Mouse (Mus musculus): ENCODE measurements around the gene Pus7l. TPM values are rescaled to one million over a fixed set of nuclear protein-coding genes. Genes with fewer than 3 reads are reported as not detected.

The Pus7l gene
- total and polyA plus RNA-seq, 2 experiments from 2014 or later = 2.7 to 8.0 TPM

DNA sequence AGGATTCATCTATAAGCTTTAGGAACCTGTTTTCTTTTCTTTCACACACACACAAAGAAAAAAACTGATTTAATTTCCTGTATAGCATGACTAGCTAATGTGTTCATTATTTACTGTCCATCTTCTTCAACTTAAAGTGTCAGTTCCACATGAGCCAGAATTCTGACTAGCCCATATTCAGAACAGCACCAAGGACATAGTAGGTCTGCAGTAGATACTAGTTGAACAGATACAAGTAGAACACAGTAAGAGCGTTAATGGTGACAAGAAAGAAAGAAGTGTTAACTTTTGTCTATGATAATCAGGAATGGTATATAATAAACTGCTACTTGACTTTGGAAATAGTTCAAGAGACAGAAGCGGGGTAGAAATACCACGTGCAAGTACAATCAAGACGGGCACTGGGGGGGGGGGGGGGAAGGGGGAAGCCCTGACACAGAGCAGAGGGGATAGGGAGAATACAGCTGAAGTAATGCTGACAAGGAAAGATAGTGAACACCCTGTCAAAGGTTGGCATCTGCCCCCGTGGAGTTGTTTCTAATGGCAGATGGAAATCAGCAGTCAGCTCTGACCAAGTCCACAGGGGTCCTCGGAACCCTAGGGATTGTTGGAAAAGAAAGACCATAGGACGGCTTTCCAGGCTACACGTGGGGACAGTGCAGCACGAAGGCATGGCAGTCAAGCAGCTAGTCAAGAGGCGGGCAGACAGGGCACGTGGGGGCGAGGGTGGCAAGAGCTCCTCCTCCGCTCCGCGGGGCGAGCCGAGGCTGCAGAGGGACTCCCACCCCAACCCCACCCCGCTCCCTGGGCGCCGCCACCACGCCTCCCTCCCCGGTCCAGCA, 559 bp downstream of the Pus7l start:
- Histone ChIP-seq H3K27ac (ENCODE audit: low read depth) (peak overlapping the region; percentile 49), H3K9me3 (replicated peaks; ENCODE audit: control insufficient read depth, low read length) (no peaks in the 10 kb centered on the region), H3K4me2 (ENCODE audit: low read depth, low read length) (peak overlapping the region; percentile 74), H3K36me3 (replicated peaks; ENCODE audit: control insufficient read depth, insufficient read depth, low read length) (no peaks in the 10 kb centered on the region), H3K9ac (replicated peaks; ENCODE audit: low read depth, low read length) (peak overlapping the region; percentile 68), H3K4me3 (ENCODE audit: low read depth, low read length) (peak overlapping the region; percentile 84), H3K27me3 (ENCODE audit: control insufficient read depth, insufficient read depth, low read length) (no peaks in the 10 kb centered on the region), H3K4me1 (ENCODE audit: control insufficient read depth, insufficient read depth) (peaks cover 5% of the 10 kb centered on the region; the same call in 1 of the 2 replicates)
- TF ChIP-seq EP300 (IDR thresholded peaks at IDR 0.05; ENCODE audit: low read depth) = no peak
- no peak for TF ChIP-seq CTCF (IDR thresholded peaks at IDR 0.05; ENCODE audit: low read depth)
- ATAC-seq (ENCODE audit: insufficient read depth, low read depth) (peak; percentile 85), DNase-seq (ENCODE audit: low spot score) (no peak)
- 5% methylated on average over 20 of the region's 22 CpGs for WGBS

DNA sequence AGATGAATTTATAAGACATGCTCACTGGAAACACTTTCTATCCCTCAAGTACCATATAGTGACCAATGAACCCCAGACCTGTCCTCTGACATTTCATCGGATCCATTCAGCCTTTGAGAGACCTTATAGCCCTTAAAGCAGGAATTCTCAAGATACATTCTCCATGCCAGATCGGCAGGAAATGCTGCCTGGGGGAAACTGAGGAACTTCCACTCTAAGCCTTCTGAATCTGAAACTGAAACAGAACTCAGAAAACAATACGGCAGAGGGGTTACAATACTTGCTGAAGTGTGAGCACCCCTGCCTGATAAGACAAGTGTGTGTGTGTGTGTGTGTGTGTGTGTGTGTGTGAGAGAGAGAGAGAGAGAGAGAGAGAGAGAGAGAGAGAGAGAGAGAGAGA, 4.1 kb downstream of the Pus7l start:
- Histone ChIP-seq H3K9ac (replicated peaks; ENCODE audit: low read depth, low read length) (no peak overlapping the region), H3K4me2 (ENCODE audit: low read depth, low read length) (no peak overlapping the region), H3K9me3 (replicated peaks; ENCODE audit: control insufficient read depth, low read length) (no peaks in the 10 kb centered on the region), H3K27me3 (ENCODE audit: control insufficient read depth, insufficient read depth, low read length) (no peaks in the 10 kb centered on the region), H3K4me3 (ENCODE audit: low read depth, low read length) (no peak overlapping the region), H3K36me3 (replicated peaks; ENCODE audit: control insufficient read depth, insufficient read depth, low read length) (no peaks in the 10 kb centered on the region), H3K27ac (ENCODE audit: low read depth) (no peak overlapping the region), H3K4me1 (ENCODE audit: control insufficient read depth, insufficient read depth) (peaks cover 5% of the 10 kb centered on the region; the same call in 1 of the 2 replicates)
- 76% methylated on average over 3 of the region's 3 CpGs for WGBS
- no peak for TF ChIP-seq CTCF (IDR thresholded peaks at IDR 0.05; ENCODE audit: low read depth)
- TF ChIP-seq EP300 (IDR thresholded peaks at IDR 0.05; ENCODE audit: low read depth) = no peak
- no peak for DNase-seq (ENCODE audit: low spot score)
- no peak for ATAC-seq (ENCODE audit: insufficient read depth, low read depth)

DNA sequence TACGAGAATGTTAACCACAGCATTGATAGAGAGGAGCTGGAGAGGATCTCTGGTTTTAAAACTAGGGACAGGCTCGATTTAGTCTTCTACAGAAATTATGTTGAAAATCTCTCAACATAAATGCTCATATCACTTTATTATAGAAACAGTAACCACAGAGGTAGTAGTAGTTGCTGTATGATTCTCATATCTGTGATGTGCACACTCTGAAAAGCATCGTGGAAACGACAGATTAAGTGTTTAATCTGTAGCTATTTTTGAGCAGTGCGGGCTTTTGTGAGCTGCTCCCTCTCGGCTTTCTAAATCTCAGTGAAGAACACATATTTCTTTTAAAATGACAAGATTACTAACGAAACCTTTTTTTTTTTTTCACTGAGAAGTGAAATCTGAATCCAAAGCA, 7.8 kb downstream of the Pus7l start:
- Histone ChIP-seq H3K4me3 (ENCODE audit: low read depth, low read length) (no peak overlapping the region), H3K36me3 (replicated peaks; ENCODE audit: control insufficient read depth, insufficient read depth, low read length) (no peaks in the 10 kb centered on the region; the same call in 1 of the 2 replicates), H3K27ac (ENCODE audit: low read depth) (no peak overlapping the region), H3K27me3 (ENCODE audit: control insufficient read depth, insufficient read depth, low read length) (no peaks in the 10 kb centered on the region), H3K9ac (replicated peaks; ENCODE audit: low read depth, low read length) (no peak overlapping the region), H3K9me3 (replicated peaks; ENCODE audit: control insufficient read depth, low read length) (no peaks in the 10 kb centered on the region), H3K4me2 (ENCODE audit: low read depth, low read length) (no peak overlapping the region), H3K4me1 (ENCODE audit: control insufficient read depth, insufficient read depth) (no peaks in the 10 kb centered on the region)
- 75% methylated on average over 7 of the region's 7 CpGs for WGBS
- DNase-seq (ENCODE audit: low spot score) (no peak), ATAC-seq (ENCODE audit: insufficient read depth, low read depth) (no peak)
- TF ChIP-seq CTCF (IDR thresholded peaks at IDR 0.05; ENCODE audit: low read depth) (no peak), EP300 (IDR thresholded peaks at IDR 0.05; ENCODE audit: low read depth) (no peak)

DNA sequence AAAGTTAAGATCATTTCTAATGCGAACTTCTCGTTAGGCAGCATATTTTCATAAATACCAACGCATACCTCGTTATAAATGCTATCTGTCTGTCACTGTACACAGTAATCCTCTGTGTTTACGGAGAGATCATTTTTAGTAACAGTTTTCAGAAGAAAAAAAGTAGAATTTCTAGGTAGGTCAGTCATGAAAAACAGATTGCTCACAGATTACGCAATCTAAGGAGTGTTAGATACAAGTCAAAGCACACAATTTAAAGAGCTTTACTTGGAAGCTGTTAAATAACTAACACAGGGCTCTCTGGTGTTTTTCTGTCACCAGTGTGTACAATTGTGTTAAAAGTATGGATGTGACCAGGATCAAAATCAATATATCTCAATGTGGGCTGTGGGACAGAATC, 10.4 kb downstream of the Pus7l start:
- H3K9ac ChIP-seq (replicated peaks; ENCODE audit: low read depth, low read length) = no peak overlapping the region
- ATAC-seq (ENCODE audit: insufficient read depth, low read depth) (no peak), DNase-seq (ENCODE audit: low spot score) (no peak)
- H3K27ac ChIP-seq (ENCODE audit: low read depth) = no peak overlapping the region
- no peak for TF ChIP-seq CTCF (IDR thresholded peaks at IDR 0.05; ENCODE audit: low read depth)
- TF ChIP-seq EP300 (IDR thresholded peaks at IDR 0.05; ENCODE audit: low read depth) = no peak
- no peaks in the 10 kb centered on the region for H3K4me1 ChIP-seq (ENCODE audit: control insufficient read depth, insufficient read depth)
- no peaks in the 10 kb centered on the region for H3K9me3 ChIP-seq (replicated peaks; ENCODE audit: control insufficient read depth, low read length)
- no peaks in the 10 kb centered on the region for H3K27me3 ChIP-seq (ENCODE audit: control insufficient read depth, insufficient read depth, low read length)
- H3K36me3 ChIP-seq (replicated peaks; ENCODE audit: control insufficient read depth, insufficient read depth, low read length) = peaks cover 3% of the 10 kb centered on the region; the same call in 1 of the 2 replicates
- H3K4me2 ChIP-seq (ENCODE audit: low read depth, low read length) = no peak overlapping the region
- 89% methylated on average over 6 of the region's 6 CpGs for WGBS
- no peak overlapping the region for H3K4me3 ChIP-seq (ENCODE audit: low read depth, low read length)

DNA sequence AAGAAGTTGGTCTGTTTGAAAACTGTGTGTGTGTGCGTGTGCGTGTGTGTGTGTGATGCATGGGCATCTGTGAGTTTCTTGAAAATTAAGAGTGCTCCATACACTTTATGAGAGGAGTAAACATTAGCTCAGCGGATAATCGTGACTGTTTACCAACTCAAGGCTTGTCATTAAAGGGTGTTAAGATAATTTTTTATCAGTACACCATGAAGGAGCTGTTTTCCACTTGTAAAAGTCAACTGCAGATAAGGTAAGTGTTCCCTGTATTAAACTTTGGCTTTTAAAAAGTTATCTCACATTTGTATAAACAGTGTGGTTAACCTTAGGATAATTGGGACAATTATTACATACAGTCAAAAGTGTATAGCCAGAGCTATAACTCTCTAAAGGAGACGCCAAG, 11.0 kb downstream of the Pus7l start:
- H3K27ac ChIP-seq (ENCODE audit: low read depth) = no peak overlapping the region
- TF ChIP-seq EP300 (IDR thresholded peaks at IDR 0.05; ENCODE audit: low read depth) (no peak), CTCF (IDR thresholded peaks at IDR 0.05; ENCODE audit: low read depth) (no peak)
- no peak for ATAC-seq (ENCODE audit: insufficient read depth, low read depth)
- 78% methylated on average over 5 of the region's 5 CpGs for WGBS
- H3K4me2 ChIP-seq (ENCODE audit: low read depth, low read length) = no peak overlapping the region
- H3K36me3 ChIP-seq (replicated peaks; ENCODE audit: control insufficient read depth, insufficient read depth, low read length) = peaks cover 3% of the 10 kb centered on the region; the same call in 1 of the 2 replicates
- H3K27me3 ChIP-seq (ENCODE audit: control insufficient read depth, insufficient read depth, low read length) = no peaks in the 10 kb centered on the region
- no peaks in the 10 kb centered on the region for H3K9me3 ChIP-seq (replicated peaks; ENCODE audit: control insufficient read depth, low read length)
- no peak overlapping the region for H3K4me3 ChIP-seq (ENCODE audit: low read depth, low read length)
- H3K9ac ChIP-seq (replicated peaks; ENCODE audit: low read depth, low read length) = no peak overlapping the region
- H3K4me1 ChIP-seq (ENCODE audit: control insufficient read depth, insufficient read depth) = no peaks in the 10 kb centered on the region
- no peak for DNase-seq (ENCODE audit: low spot score)
